Mouse (Mus musculus): Measurements from ENCODE around the gene Slc44a5.

- TF ChIP-seq POLR2A (IDR thresholded peaks at IDR 0.05; ENCODE audit: borderline replicate concordance, extremely low read depth, low read depth, low read length) (no peak), CTCF (IDR thresholded peaks at IDR 0.05; ENCODE audit: insufficient read depth, low read length) (no peak)
Measured at GRCm38 (mm10) chr3:154136501-154136900, 163.3 kb downstream of the Slc44a5 start.
